Mouse (Mus musculus) limb, embryonic 14.5 days (tissue): ENCODE data around the gene Lmbr1l. TPM values are rescaled to one million over a fixed set of nuclear protein-coding genes. Genes with fewer than 3 reads are reported as not detected.
"Not testable (repeated sequence)": the region's sequence is repeated elsewhere in the genome, so short reads cannot be mapped to it uniquely, and the experiment has no call there.

Experiments
- ATAC-seq: fragments of 200-750 bp; cut with Nextera tagmentation; 2 replicates; pipeline ENCODE4 v1.8.0; 2017; ENCODE audit warnings: low read depth, moderate number of reproducible peaks, moderate TSS enrichment; ENCODE audit not compliant: low FRiP score
- DNase-seq: peaks from one replicate; pipeline ENCODE4 v3.0.0-alpha.2; 2015; ENCODE audit warnings: low spot score
- H3K27ac ChIP-seq: fragments of 300-500 bp; sonication (generic); replicated peaks from 2 replicates; pipeline ENCODE4 v1.5.1; 2014; ENCODE audit warnings: low read depth, mild to moderate bottlenecking, low read length, moderate library complexity, mixed read lengths
- H3K27me3 ChIP-seq: fragments of 300-500 bp; sonication (generic); 2 replicates; pipeline ENCODE4 v1.6.1; 2014; ENCODE audit warnings: low read length, mixed read lengths; ENCODE audit not compliant: control insufficient read depth, insufficient read depth
- H3K36me3 ChIP-seq: fragments of 300-500 bp; sonication (generic); 2 replicates; pipeline ENCODE4 v1.6.1; 2014; ENCODE audit warnings: mild to moderate bottlenecking, low read length, moderate library complexity, mixed read lengths; ENCODE audit not compliant: control insufficient read depth, insufficient read depth
- H3K4me1 ChIP-seq: fragments of 300-500 bp; sonication (generic); 2 replicates; pipeline ENCODE4 v1.6.1; 2014; ENCODE audit warnings: antibody characterized with exemption, low read length, mixed read lengths; ENCODE audit not compliant: control insufficient read depth, insufficient read depth
- H3K4me2 ChIP-seq: fragments of 300-500 bp; sonication (generic); replicated peaks from 2 replicates; pipeline ENCODE4 v1.6.1; 2014; ENCODE audit warnings: low read depth, mild to moderate bottlenecking, low read length, moderate library complexity; ENCODE audit not compliant: severe bottlenecking
- H3K4me3 ChIP-seq: fragments of 300-500 bp; sonication (generic); replicated peaks from 2 replicates; pipeline ENCODE4 v1.5.1; 2014; ENCODE audit warnings: low read length
- H3K9ac ChIP-seq: fragments of 300-500 bp; sonication (generic); 2 replicates; pipeline ENCODE4 v1.6.1; 2014; ENCODE audit warnings: mild to moderate bottlenecking, low read depth, low read length, moderate library complexity; ENCODE audit not compliant: severe bottlenecking
- H3K9me3 ChIP-seq: fragments of 300-500 bp; sonication (generic); 2 replicates; pipeline ENCODE4 v1.6.1; 2016; ENCODE audit warnings: low read length; ENCODE audit not compliant: control insufficient read depth
- POLR2A ChIP-seq: fragments of 200-500 bp; IDR thresholded peaks from 2 replicates; pipeline ENCODE4 v1.8.0; 2012; ENCODE audit warnings: inconsistent platforms, mild to moderate bottlenecking, moderate library complexity, borderline replicate concordance; ENCODE audit not compliant: insufficient read depth, insufficient read length; ENCODE audit errors: extremely low read depth
- WGBS: fragments of 180-500 bp; shearing (Covaris S2); extraction: QIAGEN DNeasy Blood & Tissue Kit; methylation state at CpG from one replicate; pipeline ENCODE4 v1.1.7; 2014; 5-methylcytosine and 5-hydroxymethylcytosine counted together
- polyA plus RNA-seq, 2 experiments: library from polyadenylated mRNA; depleted of rRNA in 1 of 2; stranded (reverse) in 1 of 2; unstranded in 1 of 2; fragments of >200 nt; fragmentation: Nextera tagmentation in 1 of 2; extraction: Ambion mirVana in 1 of 2; gene quantifications; 2 replicates each; pipeline versions ENCODE4 v1.2.1 to v1.2.3; 2012 to 2014

The Lmbr1l gene
- polyA plus RNA-seq, 2 experiments, result 5.5 to 66.8 TPM

GRCm38 (mm10) chr15:98927566-98927965 is 9.5 kb upstream of the Lmbr1l start:
- H3K27ac ChIP-seq, result no peak overlapping the region
- WGBS, result 82% methylated on average over 5 of the region's 5 CpGs
- H3K9me3 ChIP-seq, result no peaks in the 10 kb centered on the region

GRCm38 (mm10) chr15:98924682-98925081 is 6.7 kb upstream of the Lmbr1l start:
- Histone ChIP-seq H3K27ac (no peak overlapping the region), H3K9me3 (no peaks in the 10 kb centered on the region), H3K4me3 (no peak overlapping the region), H3K36me3 (no peaks in the 10 kb centered on the region), H3K27me3 (no peaks in the 10 kb centered on the region), H3K9ac (no peak overlapping the region), H3K4me1 (peaks cover 2% of the 10 kb centered on the region; the same call in 1 of the 2 replicates), H3K4me2 (no peak overlapping the region)
- WGBS, result 75% methylated on average over 3 of the region's 3 CpGs
- TF ChIP-seq POLR2A, result no peak
- no peak for DNase-seq
- no peak for ATAC-seq

More at GRCm38 (mm10) chr15:98927566-98927965, 9.5 kb upstream of the Lmbr1l start:
- Histone ChIP-seq H3K9ac (no peak overlapping the region), H3K4me3 (no peak overlapping the region), H3K36me3 (peaks cover 11% of the 10 kb centered on the region), H3K4me1 (peaks cover 2% of the 10 kb centered on the region; the same call in 1 of the 2 replicates), H3K27me3 (no peaks in the 10 kb centered on the region), H3K4me2 (no peak overlapping the region)
- ATAC-seq (no peak), DNase-seq (no peak)
- TF ChIP-seq POLR2A, result no peak

- H3K27me3 ChIP-seq, result no peaks in the 10 kb centered on the region
- H3K4me1 ChIP-seq, result peaks cover 3% of the 10 kb centered on the region; the same call in 1 of the 2 replicates
- 77% methylated on average over 2 of the region's 2 CpGs for WGBS
These were observed 5.1 kb upstream of the Lmbr1l start for GRCm38 (mm10) chr15:98923031-98923537.

GRCm38 (mm10) chr15:98922581-98922980 is 4.5 kb upstream of the Lmbr1l start:
- ATAC-seq (no peak), DNase-seq (no peak)
- Histone ChIP-seq H3K36me3 (no peaks in the 10 kb centered on the region), H3K4me2 (no peak overlapping the region), H3K9me3 (no peaks in the 10 kb centered on the region), H3K27me3 (no peaks in the 10 kb centered on the region), H3K27ac (no peak overlapping the region), H3K4me3 (no peak overlapping the region), H3K4me1 (peaks cover 3% of the 10 kb centered on the region; the same call in 1 of the 2 replicates), H3K9ac (peak overlapping the region; percentile 16; the same call in 1 of the 2 replicates)
- WGBS, result 76% methylated on average over 3 of the region's 3 CpGs
- no peak for TF ChIP-seq POLR2A

More at GRCm38 (mm10) chr15:98923031-98923537, 5.1 kb upstream of the Lmbr1l start:
- H3K9ac ChIP-seq, result no peak overlapping the region
- H3K9me3 ChIP-seq, result no peaks in the 10 kb centered on the region
- no peak overlapping the region for H3K4me3 ChIP-seq
- H3K27ac ChIP-seq, result no peak overlapping the region
- DNase-seq (no peak), ATAC-seq (no peak)
- H3K36me3 ChIP-seq, result no peaks in the 10 kb centered on the region
- TF ChIP-seq POLR2A, result no peak
- H3K4me2 ChIP-seq, result no peak overlapping the region

GRCm38 (mm10) chr15:98921510-98921909 is 3.5 kb upstream of the Lmbr1l start:
- Histone ChIP-seq H3K36me3 (no peaks in the 10 kb centered on the region), H3K27ac (no peak overlapping the region), H3K9ac (no peak overlapping the region), H3K4me1 (peaks cover 7% of the 10 kb centered on the region; the same call in 1 of the 2 replicates), H3K27me3 (no peaks in the 10 kb centered on the region), H3K4me2 (no peak overlapping the region), H3K4me3 (no peak overlapping the region), H3K9me3 (no peaks in the 10 kb centered on the region)
- DNase-seq (no peak), ATAC-seq (no peak)
- 74% methylated on average over 5 of the region's 5 CpGs for WGBS
- TF ChIP-seq POLR2A, result no peak

GRCm38 (mm10) chr15:98918499-98918895 is 466 bp upstream of the Lmbr1l start:
- peak overlapping the region; percentile 53 for H3K4me2 ChIP-seq
- not testable (repeated sequence) for DNase-seq, ATAC-seq, H3K36me3 ChIP-seq, H3K27me3 ChIP-seq, H3K9me3 ChIP-seq
- peaks cover 14% of the 10 kb centered on the region; the same call in 1 of the 2 replicates for H3K4me1 ChIP-seq
- 23% methylated on average over 8 of the region's 8 CpGs for WGBS
- peak overlapping the region; percentile 75 for H3K27ac ChIP-seq
- H3K4me3 ChIP-seq, result peak overlapping the region; percentile 94
- peak overlapping the region; percentile 44 for H3K9ac ChIP-seq
